Mouse (Mus musculus): ENCODE measurements around the gene Dgcr2.
A peak's percentile ranks its signal among the peaks of the same experiment; 100 is the strongest.

The Dgcr2 gene

GRCm38 (mm10) chr16:17849486-17849885 lies 48.9 kb downstream of the Dgcr2 start:
- no peak for DNase-seq (ENCODE audit: low read depth in 1 of 2, low spot score in 2 of 2)

- no peak for DNase-seq (ENCODE audit: low read depth in 1 of 2, low spot score in 2 of 2)
Measured at GRCm38 (mm10) chr16:17848928-17849327, 49.4 kb downstream of the Dgcr2 start.

- DNase-seq (ENCODE audit: low read depth in 1 of 2, low spot score in 2 of 2) = no peak
Measured at GRCm38 (mm10) chr16:17848431-17848830, 49.9 kb downstream of the Dgcr2 start.

DNA sequence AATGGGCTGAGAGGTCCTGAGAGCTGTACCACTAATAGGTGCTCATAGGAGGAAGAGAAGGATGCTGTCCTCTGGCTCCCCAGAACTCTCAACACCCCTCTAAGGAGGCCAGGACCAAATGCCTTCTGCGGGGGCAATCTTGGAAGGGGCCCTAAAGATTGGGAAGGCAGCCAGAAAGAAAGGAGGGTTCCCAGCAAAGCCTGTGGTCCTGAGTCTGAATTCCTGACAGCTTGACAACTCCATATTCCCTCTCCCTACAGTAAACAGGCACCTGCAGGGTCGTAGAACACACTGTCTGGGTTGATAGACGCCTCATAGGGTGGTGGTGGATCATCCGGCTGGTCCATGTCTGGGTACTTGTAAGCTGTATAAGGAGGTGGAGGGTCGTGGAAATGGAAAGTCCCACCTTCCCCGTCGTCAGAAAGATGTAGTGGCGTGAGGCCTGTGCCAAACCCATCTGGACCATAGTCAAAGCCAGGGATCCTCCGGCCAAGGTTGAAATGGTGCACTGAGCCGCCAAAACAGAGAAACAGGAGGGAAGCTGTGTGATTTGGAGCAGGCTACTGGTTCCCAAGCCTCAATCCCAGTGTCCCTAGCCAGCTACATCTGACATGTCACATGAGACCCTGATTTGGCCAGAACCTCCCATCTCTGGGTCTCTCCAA lies 54.5 kb downstream of the Dgcr2 start:
- no peak for DNase-seq (ENCODE audit: low read depth in 1 of 2, low spot score in 2 of 2)

GRCm38 (mm10) chr16:17842437-17842836 lies 55.9 kb downstream of the Dgcr2 start:
- DNase-seq (ENCODE audit: low read depth in 1 of 2, low spot score in 2 of 2) = no peak

- DNase-seq (ENCODE audit: low read depth in 1 of 2, low spot score in 2 of 2) = no peak
Measured at GRCm38 (mm10) chr16:17839976-17840375, 58.4 kb downstream of the Dgcr2 start.

DNA sequence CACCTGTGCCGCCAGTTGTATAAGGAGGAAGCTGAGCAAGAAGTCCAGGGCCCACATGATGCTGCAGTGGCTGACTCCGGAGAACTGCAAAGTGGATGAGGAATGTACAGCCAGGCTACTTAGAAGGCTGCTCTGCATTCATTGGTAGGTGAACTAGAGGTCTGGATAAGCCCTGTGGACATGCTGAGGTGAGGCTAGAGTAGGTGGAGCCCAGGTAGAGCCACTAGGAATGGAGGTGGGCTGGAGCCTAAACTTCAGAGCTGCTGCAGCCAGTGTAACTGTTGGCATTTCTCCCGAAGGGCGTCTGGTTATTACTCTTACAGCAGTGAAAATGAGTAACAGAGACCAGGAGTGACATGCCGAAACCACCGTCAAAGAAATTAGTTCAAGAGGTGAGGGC lies 60.3 kb downstream of the Dgcr2 start, which contains the start of gene Car15:
TSS of gene Car15 (minus strand) at position 314 of the 400 bp plus-strand sequence.
- no peak for DNase-seq (ENCODE audit: low read depth in 1 of 2, low spot score in 2 of 2)

DNA sequence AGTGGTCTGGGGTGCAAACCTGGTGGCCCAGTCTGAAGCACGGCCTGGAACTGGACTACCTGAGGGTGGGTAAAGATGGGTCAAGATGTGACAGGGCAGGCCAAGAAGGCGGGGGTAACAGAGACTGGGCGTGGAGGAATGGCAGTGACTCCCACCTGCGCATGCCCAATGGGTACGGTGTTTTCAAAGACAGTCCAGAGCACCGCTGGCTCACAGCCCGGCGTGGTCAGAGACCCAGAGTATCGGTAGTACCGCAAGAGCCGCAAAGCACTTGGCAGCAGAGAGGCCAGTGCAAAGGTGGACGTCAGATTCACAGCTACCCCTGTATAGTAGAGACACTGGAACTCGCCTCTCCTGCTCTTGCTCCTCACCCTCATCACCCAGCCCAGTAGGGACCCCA lies 62.9 kb downstream of the Dgcr2 start:
- no peak for DNase-seq (ENCODE audit: low read depth in 1 of 2, low spot score in 2 of 2)

DNA sequence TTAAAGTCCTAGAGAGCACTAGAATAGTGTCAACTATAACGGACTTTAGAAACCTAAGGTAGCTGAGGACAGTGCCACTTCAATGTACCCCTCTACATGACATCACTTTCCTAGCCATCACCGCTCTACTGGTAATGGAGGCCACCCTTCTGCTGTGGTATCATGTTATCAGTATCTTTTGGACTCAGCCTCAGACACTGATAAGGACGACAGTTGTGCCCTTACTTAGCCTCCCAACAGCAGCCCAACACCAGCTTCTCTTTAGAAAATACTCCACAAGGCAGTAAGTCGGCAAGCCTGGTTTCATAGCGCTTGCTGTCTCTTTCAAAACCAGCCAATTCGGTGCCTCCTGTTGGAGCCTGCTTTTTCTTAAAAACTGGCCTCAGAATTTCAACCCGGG lies 63.8 kb downstream of the Dgcr2 start:
- no peak for DNase-seq (ENCODE audit: low read depth in 1 of 2, low spot score in 2 of 2)

DNA sequence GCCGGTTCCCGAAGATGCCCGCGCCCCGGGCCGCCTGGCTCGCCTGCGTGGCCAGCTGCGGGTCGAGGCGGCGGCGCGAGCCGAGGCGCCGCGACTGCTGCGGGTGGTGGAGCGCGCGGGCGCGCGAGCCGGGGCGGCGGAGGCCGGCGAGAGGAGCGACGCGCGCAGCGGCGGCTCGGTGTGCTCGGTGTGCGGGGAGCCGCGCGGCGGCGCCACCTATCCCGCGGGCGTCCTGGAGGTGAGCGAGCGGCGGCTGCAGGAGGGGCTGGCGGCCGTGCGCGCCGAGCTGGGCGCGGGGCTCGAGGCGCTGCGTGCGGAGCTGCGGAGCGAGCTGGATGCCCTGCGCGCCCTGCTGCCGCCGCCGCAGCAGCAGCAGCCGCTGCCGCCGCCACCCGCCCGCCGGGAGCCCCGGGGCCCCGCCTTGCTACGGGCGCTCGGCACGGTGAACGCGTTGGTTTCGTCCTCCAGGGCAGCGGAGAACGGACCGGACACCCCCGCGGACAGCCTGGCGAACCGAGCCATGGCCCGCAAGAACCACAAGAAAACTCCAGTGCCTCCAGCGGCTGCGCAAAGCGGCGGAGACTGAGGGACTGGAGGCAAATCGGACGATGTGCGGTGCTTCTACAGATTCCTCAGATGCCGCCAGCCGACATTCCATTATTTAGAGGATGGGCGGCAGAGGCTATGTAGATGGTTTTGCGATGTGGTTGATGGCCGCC lies 64.5 kb downstream of the Dgcr2 start:
- no peak for DNase-seq (ENCODE audit: low read depth in 1 of 2, low spot score in 2 of 2)

GRCm38 (mm10) chr16:17833321-17833680 lies 65.1 kb downstream of the Dgcr2 start:
- no peak for DNase-seq (ENCODE audit: low read depth in 1 of 2, low spot score in 2 of 2)

GRCm38 (mm10) chr16:17832821-17833220 lies 65.5 kb downstream of the Dgcr2 start, which contains the start of gene B830017H08Rik:
B830017H08Rik (plus strand) TSS chr16:17833121.
- no peak for DNase-seq (ENCODE audit: low read depth in 1 of 2, low spot score in 2 of 2)

DNA sequence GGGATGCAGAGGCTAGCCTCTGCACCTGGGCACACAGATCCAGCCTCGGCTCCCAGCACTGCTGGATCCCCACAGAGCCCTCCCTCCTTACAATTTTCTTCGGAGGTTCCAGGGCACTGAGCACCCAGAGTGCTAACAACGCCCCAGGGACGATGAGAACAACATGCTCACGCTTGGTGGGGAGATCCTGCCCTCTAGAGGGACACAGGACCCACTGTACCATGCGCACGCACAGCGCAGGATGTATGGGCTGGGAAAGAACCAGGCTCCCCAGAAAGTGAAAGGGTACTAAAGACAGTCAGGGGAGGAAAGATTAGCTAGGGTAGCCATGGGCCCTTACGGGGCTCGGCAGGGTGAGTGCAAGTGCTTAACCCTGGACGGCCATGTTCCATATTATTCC lies 66.6 kb downstream of the Dgcr2 start:
- DNase-seq (ENCODE audit: low read depth in 1 of 2, low spot score in 2 of 2) = no peak

- no peak for DNase-seq (ENCODE audit: low read depth in 1 of 2, low spot score in 2 of 2)
Measured at GRCm38 (mm10) chr16:17830385-17831178, 67.8 kb downstream of the Dgcr2 start.

GRCm38 (mm10) chr16:17828867-17829266 lies 69.5 kb downstream of the Dgcr2 start:
- DNase-seq (ENCODE audit: low read depth in 1 of 2, low spot score in 2 of 2) = no peak

- no peak for DNase-seq (ENCODE audit: low read depth in 1 of 2, low spot score in 2 of 2)
Measured at GRCm38 (mm10) chr16:17828229-17828628, 70.1 kb downstream of the Dgcr2 start.

- DNase-seq (ENCODE audit: low read depth in 1 of 2, low spot score in 2 of 2) = no peak
Measured at GRCm38 (mm10) chr16:17826500-17826899, 71.9 kb downstream of the Dgcr2 start.

- DNase-seq (ENCODE audit: low read depth in 1 of 2, low spot score in 2 of 2) = no peak
Measured at GRCm38 (mm10) chr16:17816528-17816927, 81.8 kb downstream of the Dgcr2 start.

DNA sequence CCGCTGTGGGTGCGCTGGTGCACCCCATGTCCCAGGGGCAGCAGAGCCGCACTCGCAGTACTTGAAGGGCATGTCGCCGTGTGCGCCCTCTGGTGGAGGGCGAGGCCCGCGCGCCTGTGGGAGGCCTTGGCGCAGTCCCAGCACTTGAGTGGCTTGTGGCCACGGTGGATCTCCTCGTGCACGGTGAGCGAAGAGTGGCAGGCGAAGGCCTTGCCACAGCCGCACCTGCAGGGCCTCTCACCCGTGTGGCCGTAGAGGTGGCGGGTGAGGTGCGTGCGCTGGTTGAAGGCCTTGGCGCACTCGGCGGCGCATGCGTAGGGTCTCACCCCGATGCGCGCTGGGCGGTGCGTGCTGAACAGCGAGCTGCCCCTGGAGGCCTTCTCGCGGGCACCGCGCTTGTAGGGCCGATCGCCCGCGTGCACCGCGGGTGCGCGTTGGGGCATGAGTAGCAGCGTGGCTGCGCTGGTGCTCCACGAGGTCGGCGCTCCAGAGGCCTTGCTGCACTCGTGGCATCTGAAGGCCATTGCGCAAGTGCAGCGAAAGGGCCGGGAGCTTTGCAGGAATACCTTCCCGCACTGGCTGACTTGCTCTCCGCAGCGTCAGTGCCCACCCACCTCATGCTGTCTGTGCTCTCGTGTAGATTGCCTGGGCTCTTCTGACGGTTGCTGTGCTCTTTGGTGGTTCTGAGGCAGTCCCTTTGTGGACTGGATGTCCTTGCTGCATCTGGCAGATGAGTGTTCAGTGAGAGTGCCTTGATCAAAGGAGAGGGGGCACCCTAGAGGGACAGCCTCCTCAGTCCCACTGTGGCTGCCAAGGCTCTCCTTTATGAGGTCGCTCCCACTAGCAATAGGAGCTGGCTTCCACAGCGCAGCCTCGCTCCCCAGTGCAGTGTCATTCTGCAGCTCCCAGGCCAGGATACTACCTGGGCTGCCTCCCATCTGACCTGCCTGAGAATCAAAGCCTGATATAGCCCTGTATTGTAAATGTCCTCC lies 82.7 kb downstream of the Dgcr2 start:
- DNase-seq (ENCODE audit: low read depth in 1 of 2, low spot score in 2 of 2) = peak; percentile 11 to 47

GRCm38 (mm10) chr16:17813173-17813572 lies 85.2 kb downstream of the Dgcr2 start:
- DNase-seq (ENCODE audit: low read depth in 1 of 2, low spot score in 2 of 2) = no peak

DNA sequence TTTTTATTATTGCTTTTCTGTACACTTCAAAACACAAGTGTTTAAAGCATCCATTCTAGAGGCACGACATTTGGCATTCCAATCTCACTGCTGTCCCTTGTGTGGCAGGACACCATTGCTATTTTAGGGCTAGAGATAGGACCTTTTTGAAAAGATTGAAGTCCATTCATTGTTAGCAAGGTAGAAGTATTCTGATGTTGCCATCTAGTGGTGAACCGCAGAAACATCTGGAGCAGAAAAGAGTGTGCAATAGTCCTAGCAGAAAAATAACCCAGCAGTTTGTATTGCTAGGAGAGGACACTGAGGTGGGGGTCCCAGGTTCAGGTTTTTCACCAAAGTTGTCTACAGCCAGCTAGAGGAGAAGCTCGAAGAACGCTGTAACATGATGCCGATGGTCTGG lies 86.2 kb downstream of the Dgcr2 start:
- DNase-seq (ENCODE audit: low read depth in 1 of 2, low spot score in 2 of 2) = no peak

Data from monocyte, adult 2 months (primary cell).